Mouse (Mus musculus) embryonic facial prominence, embryonic 12.5 days (tissue): ENCODE data around the gene Sh3d21. TPM values are rescaled to one million over a fixed set of nuclear protein-coding genes. Genes with fewer than 3 reads are reported as not detected.

Experiments used
- ATAC-seq: fragments of 200-750 bp; cut with Nextera tagmentation; 2 replicates; pipeline ENCODE4 v1.8.0; 2017; ENCODE audit not compliant: insufficient number of reproducible peaks, insufficient read depth, low FRiP score, low TSS enrichment
- H3K27ac ChIP-seq: fragments of 300-500 bp; sonication (generic); 2 replicates; pipeline ENCODE4 v1.5.1; 2016; ENCODE audit warnings: mild to moderate bottlenecking
- H3K27me3 ChIP-seq: fragments of 300-500 bp; sonication (generic); 2 replicates; pipeline ENCODE4 v1.6.1; 2016; ENCODE audit warnings: mild to moderate bottlenecking, moderate library complexity
- H3K36me3 ChIP-seq: fragments of 300-500 bp; sonication (generic); 2 replicates; pipeline ENCODE4 v1.6.1; 2016; ENCODE audit warnings: mild to moderate bottlenecking
- H3K4me1 ChIP-seq: fragments of 300-500 bp; sonication (generic); 2 replicates; pipeline ENCODE4 v1.6.1; 2016
- H3K4me2 ChIP-seq: fragments of 300-500 bp; sonication (generic); replicated peaks from 2 replicates; pipeline ENCODE4 v1.6.1; 2016; ENCODE audit warnings: mild to moderate bottlenecking, moderate library complexity
- H3K4me3 ChIP-seq: fragments of 300-500 bp; sonication (generic); 2 replicates; pipeline ENCODE4 v1.5.1; 2016; ENCODE audit warnings: mild to moderate bottlenecking
- H3K9ac ChIP-seq: fragments of 300-500 bp; sonication (generic); 2 replicates; pipeline ENCODE4 v1.6.1; 2016; ENCODE audit warnings: mild to moderate bottlenecking, moderate library complexity
- H3K9me3 ChIP-seq: fragments of 300-500 bp; sonication (generic); 2 replicates; pipeline ENCODE4 v1.6.1; 2016; ENCODE audit warnings: mild to moderate bottlenecking, moderate library complexity
- WGBS: fragments of 180-500 bp; shearing (Covaris S2); methylation state at CpG from one replicate; pipeline ENCODE4 v1.1.7; 2016; 5-methylcytosine and 5-hydroxymethylcytosine counted together
- polyA plus RNA-seq: library from polyadenylated mRNA; unstranded; fragments of >200 nt; fragmentation: Nextera tagmentation; extraction: Ambion mirVana; gene quantifications from 2 replicates; pipeline ENCODE4 v1.2.1, GENCODE M21; 2016

The Sh3d21 gene
- polyA plus RNA-seq, 1 experiment from 2014 or later: 8.4 TPM

DNA sequence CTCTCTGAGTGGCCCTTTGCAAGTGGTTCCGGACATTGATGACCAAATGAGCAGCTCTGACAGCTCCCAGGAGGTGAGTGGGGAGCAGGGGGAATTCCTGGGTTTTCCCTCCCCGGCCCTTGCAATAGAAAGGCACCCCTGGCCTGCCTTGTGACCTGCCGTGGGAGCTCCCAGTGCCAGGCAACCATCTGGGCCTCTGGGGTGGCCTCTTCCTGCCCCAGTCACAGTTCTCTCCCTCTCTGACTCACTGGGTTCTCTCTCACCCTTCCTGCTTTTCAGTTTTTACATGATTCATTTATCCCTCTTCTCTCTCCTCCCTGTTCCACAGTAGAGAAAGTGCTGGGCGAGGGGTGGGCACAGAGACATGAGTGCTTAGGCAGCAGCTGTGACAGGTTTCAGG, 25.5 kb downstream of the Sh3d21 start:
- H3K27me3 ChIP-seq: no peaks in the 10 kb centered on the region
- 90% methylated on average over 4 of the region's 4 CpGs for WGBS
- no peak overlapping the region for H3K27ac ChIP-seq
- H3K9ac ChIP-seq: 0 out of 2 replicates have a peak overlapping the region, but pooled peaks have one; percentile 27
- peaks cover 11% of the 10 kb centered on the region; the same call in 1 of the 2 replicates for H3K4me1 ChIP-seq
- peaks cover 65% of the 10 kb centered on the region for H3K36me3 ChIP-seq
- no peak overlapping the region for H3K4me2 ChIP-seq
- no peaks in the 10 kb centered on the region for H3K9me3 ChIP-seq
- no peak for ATAC-seq
- no peak overlapping the region for H3K4me3 ChIP-seq

- H3K4me3 ChIP-seq: no peak overlapping the region
- WGBS: 86% methylated on average over 4 of the region's 4 CpGs
- peaks cover 36% of the 10 kb centered on the region for H3K4me1 ChIP-seq
- H3K4me2 ChIP-seq: no peak overlapping the region
- H3K27me3 ChIP-seq: no peaks in the 10 kb centered on the region
- H3K36me3 ChIP-seq: peaks cover 55% of the 10 kb centered on the region
- ATAC-seq: no peak
- H3K9me3 ChIP-seq: no peaks in the 10 kb centered on the region
- H3K9ac ChIP-seq: no peak overlapping the region
- H3K27ac ChIP-seq: no peak overlapping the region
Measured at GRCm38 (mm10) chr4:126134639-126135038, 28.7 kb downstream of the Sh3d21 start.

DNA sequence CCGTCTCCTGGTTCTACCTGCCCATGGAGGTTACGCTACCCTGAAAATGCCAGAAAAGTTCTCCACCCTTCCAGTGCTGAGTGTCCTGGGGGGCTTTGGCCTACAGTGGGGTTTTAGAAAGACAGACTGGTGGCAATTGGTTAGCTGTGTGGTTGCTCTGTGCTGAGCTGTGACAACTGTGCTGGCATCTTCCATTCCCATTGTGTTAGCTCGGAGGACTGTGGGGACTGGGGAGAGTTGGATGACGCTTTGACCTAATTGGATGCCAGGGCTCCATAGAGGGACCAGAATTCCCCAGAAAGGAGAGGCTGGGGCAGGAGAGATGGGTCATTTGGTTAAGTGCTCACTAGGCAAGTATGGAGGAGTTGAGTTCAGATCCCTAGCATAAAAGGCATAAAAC, 29.1 kb downstream of the Sh3d21 start:
- H3K9me3 ChIP-seq: no peaks in the 10 kb centered on the region
- peaks cover 55% of the 10 kb centered on the region for H3K36me3 ChIP-seq
- no peak overlapping the region for H3K4me3 ChIP-seq
- no peak for ATAC-seq
- H3K27ac ChIP-seq: no peak overlapping the region
- no peaks in the 10 kb centered on the region for H3K27me3 ChIP-seq
- H3K4me2 ChIP-seq: no peak overlapping the region
- peaks cover 36% of the 10 kb centered on the region for H3K4me1 ChIP-seq
- no peak overlapping the region for H3K9ac ChIP-seq
- 94% methylated on average over 4 of the region's 4 CpGs for WGBS

DNA sequence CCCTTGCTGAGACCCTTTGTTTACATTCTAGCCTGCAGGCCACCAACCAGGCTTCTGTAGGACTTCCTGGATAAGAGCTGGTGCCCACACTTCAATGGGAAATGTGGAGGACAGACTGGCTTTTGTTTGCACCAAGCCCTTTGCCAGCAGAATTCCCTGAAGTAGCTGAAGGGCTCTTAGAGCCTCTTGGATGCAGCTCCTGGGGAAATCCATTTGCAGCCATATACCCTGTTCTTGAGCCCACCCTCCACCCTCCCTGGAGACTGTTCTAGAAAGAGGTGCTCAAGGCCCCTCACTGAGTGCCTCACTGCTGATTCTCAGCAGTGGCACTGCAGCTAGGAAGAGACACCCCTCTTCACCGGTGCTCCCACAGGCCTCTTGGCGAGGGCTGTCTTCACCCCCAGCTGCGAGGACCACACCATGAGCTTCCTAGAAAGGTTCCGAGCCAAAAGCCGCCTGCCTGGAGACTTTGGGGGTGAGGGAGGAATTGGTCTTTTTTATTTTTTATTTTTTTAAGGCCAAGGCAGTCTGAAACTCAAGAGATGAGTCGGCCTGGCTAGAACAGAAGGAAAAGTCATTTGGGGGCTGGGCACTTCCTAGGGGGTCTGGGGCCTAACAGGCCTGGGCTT, 30.5 kb downstream of the Sh3d21 start:
- Histone ChIP-seq H3K4me2 (no peak overlapping the region), H3K27ac (peak overlapping the region; percentile 48; the same call in 1 of the 2 replicates), H3K9me3 (no peaks in the 10 kb centered on the region), H3K27me3 (no peaks in the 10 kb centered on the region), H3K4me3 (no peak overlapping the region), H3K36me3 (peaks cover 55% of the 10 kb centered on the region), H3K9ac (no peak overlapping the region), H3K4me1 (peaks cover 36% of the 10 kb centered on the region)
- 78% methylated on average over 6 of the region's 6 CpGs for whole genome bisulfite sequencing
- no peak for ATAC-seq

DNA sequence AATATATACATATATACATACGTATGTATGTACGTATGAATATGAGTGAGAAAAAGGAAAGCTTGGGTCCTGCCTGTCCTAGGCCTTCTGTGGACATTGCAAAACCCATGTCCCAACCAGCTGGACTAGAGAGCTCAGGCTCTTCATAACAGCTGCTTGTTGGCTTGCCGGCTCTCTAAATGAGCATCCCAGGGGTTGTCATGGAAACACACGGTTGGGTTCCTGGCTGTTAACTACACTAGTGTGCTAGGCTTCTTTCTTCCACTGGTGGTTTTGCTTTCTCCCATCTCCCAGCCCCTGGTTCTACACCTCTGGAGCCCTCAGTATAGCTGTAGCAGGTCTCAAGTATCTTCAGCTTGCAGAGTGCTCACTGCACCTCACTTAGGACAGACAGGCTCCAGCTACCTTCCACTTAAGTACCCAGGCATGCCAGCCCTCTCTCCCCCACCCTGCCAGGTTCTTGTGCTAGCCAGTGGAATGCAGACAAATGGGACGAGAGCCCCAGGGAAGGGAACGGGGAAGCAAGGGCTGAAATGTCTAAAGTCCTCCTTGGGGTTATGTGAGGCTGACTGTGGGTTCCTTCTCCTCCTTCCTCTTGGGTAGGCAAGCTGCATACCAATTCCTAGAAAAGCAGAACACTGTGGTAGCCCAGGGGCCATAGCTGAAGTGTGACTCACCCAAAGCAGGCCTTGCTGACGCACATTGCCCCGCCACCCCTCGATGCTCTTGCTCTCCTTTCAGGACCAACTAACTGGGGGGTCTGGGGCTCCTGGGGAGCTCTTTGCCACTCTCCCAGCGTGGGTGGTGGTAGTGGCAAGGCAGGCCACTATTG, 31.8 kb downstream of the Sh3d21 start:
- no peak overlapping the region for H3K4me2 ChIP-seq
- H3K27ac ChIP-seq: peak overlapping the region; percentile 48
- H3K4me1 ChIP-seq: peaks cover 36% of the 10 kb centered on the region
- H3K27me3 ChIP-seq: no peaks in the 10 kb centered on the region
- H3K9ac ChIP-seq: no peak overlapping the region
- ATAC-seq: no peak
- WGBS: 48% methylated on average over 10 of the region's 10 CpGs
- no peaks in the 10 kb centered on the region for H3K9me3 ChIP-seq
- peaks cover 55% of the 10 kb centered on the region for H3K36me3 ChIP-seq
- H3K4me3 ChIP-seq: no peak overlapping the region

GRCm38 (mm10) chr4:126130502-126130901, 32.8 kb downstream of the Sh3d21 start:
- Histone ChIP-seq H3K9ac (no peak overlapping the region), H3K27ac (peak overlapping the region; percentile 89), H3K4me1 (peaks cover 36% of the 10 kb centered on the region), H3K36me3 (peaks cover 56% of the 10 kb centered on the region), H3K4me3 (no peak overlapping the region), H3K9me3 (no peaks in the 10 kb centered on the region), H3K4me2 (no peak overlapping the region), H3K27me3 (no peaks in the 10 kb centered on the region)
- 35% methylated on average over 11 of the region's 11 CpGs for WGBS
- peak; percentile 43; the same call in 1 of the 2 replicates for ATAC-seq

DNA sequence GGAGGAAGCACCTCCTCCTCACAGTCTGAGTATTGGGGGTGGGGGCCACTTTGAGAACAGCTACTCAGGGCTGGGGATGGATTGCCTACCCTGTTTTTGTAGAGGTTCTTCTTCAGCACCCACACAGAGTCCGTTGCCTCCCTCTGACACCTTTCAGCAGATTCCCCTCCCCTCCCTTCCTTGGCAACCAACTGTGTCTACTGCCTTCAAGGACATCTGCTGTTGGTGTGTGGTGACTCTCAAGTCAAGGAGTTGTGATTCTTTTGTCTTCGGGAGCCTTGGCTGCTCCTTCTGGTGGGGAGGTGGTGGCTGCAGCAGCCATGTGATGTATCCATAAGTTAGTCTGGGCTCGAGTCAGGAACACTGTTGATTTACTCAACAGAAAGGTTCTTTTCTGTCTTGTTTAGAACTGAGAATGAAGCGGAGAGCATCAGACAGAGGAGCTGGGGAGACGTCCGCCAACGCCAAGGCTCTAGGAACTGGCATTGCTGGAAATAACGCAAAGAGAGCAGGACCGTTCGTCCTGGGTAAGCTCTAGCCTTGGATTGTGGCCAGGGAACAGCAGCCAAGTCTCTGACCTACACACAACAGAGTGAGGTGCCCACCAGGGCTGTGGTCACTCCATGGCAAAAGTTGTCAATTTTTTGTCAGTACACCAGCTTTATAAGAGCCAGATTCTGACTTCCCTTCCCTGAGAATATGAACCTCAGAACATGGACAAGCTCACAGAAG, 39.8 kb downstream of the Sh3d21 start:
- no peak overlapping the region for H3K27ac ChIP-seq
- 0 out of 2 replicates have a peak, but pooled peaks cover 3% of the 10 kb centered on the region for H3K9me3 ChIP-seq
- H3K4me1 ChIP-seq: no peaks in the 10 kb centered on the region
- no peak overlapping the region for H3K9ac ChIP-seq
- H3K4me3 ChIP-seq: no peak overlapping the region
- H3K4me2 ChIP-seq: no peak overlapping the region
- no peak for ATAC-seq
- WGBS: 90% methylated on average over 10 of the region's 10 CpGs
- no peaks in the 10 kb centered on the region for H3K27me3 ChIP-seq
- H3K36me3 ChIP-seq: peaks cover 60% of the 10 kb centered on the region

GRCm38 (mm10) chr4:126120506-126120905, 42.8 kb downstream of the Sh3d21 start:
- no peak overlapping the region for H3K4me2 ChIP-seq
- no peaks in the 10 kb centered on the region for H3K4me1 ChIP-seq
- WGBS: 94% methylated on average over 2 of the region's 2 CpGs
- no peak overlapping the region for H3K4me3 ChIP-seq
- H3K9ac ChIP-seq: no peak overlapping the region
- no peak for ATAC-seq
- no peaks in the 10 kb centered on the region for H3K27me3 ChIP-seq
- peaks cover 37% of the 10 kb centered on the region for H3K36me3 ChIP-seq
- 0 out of 2 replicates have a peak, but pooled peaks cover 3% of the 10 kb centered on the region for H3K9me3 ChIP-seq
- H3K27ac ChIP-seq: no peak overlapping the region

DNA sequence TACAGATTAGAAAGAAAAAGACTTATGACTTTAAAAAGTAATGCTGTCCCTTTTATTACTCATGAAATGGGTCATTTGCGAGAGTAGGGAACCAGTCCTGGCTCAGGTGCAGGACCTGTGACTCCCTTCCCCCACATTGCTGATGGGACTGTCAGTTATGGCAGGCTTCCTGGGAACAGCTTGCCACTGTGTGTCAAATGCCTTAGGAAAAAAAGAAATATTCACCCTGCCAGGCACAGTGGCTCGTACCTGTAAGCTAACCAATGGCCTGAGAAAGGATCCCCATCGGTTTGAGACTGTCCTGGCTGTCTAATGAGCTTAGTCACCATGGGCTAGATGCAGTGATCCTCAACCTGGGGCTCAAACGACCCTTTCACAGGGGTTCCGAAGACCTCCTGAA, 43.2 kb downstream of the Sh3d21 start:
- Histone ChIP-seq H3K27me3 (no peaks in the 10 kb centered on the region), H3K9me3 (0 out of 2 replicates have a peak, but pooled peaks cover 3% of the 10 kb centered on the region), H3K9ac (no peak overlapping the region), H3K27ac (no peak overlapping the region), H3K36me3 (peaks cover 33% of the 10 kb centered on the region), H3K4me2 (no peak overlapping the region), H3K4me1 (no peaks in the 10 kb centered on the region), H3K4me3 (no peak overlapping the region)
- WGBS: 85% methylated on average over 5 of the region's 5 CpGs
- no peak for ATAC-seq

- Histone ChIP-seq H3K4me3 (no peak overlapping the region), H3K27ac (0 out of 2 replicates have a peak overlapping the region, but pooled peaks have one; percentile 18), H3K9ac (no peak overlapping the region), H3K36me3 (peaks cover 23% of the 10 kb centered on the region; the same call in 1 of the 2 replicates), H3K27me3 (no peaks in the 10 kb centered on the region), H3K9me3 (0 out of 2 replicates have a peak, but pooled peaks cover 3% of the 10 kb centered on the region), H3K4me1 (no peaks in the 10 kb centered on the region), H3K4me2 (no peak overlapping the region)
- ATAC-seq: no peak
- 95% methylated on average over 1 of the region's 1 CpGs for WGBS
Measured at GRCm38 (mm10) chr4:126119051-126119450, 44.2 kb downstream of the Sh3d21 start.

- ATAC-seq: no peak
- no peak overlapping the region for H3K4me2 ChIP-seq
- peaks cover 21% of the 10 kb centered on the region; the same call in 1 of the 2 replicates for H3K36me3 ChIP-seq
- H3K4me1 ChIP-seq: no peaks in the 10 kb centered on the region
- H3K4me3 ChIP-seq: no peak overlapping the region
- H3K9me3 ChIP-seq: 0 out of 2 replicates have a peak, but pooled peaks cover 3% of the 10 kb centered on the region
- H3K27ac ChIP-seq: no peak overlapping the region
- no peak overlapping the region for H3K9ac ChIP-seq
- WGBS: 89% methylated on average over 4 of the region's 4 CpGs
- H3K27me3 ChIP-seq: no peaks in the 10 kb centered on the region
Measured at GRCm38 (mm10) chr4:126118651-126119050, 44.6 kb downstream of the Sh3d21 start.
